Mouse (Mus musculus) brown adipose tissue, adult 24 weeks (tissue): ENCODE results near the gene Sapcd2. TPM values are rescaled to one million over a fixed set of nuclear protein-coding genes. Genes with fewer than 3 reads are reported as not detected.
A peak's percentile ranks its signal among the peaks of the same experiment; 100 is the strongest.

Source experiments
- H3K27ac ChIP-seq: fragments of 200-500 bp; replicated peaks from 2 replicates; pipeline ENCODE4 v1.5.1; 2012; ENCODE audit warnings: low read depth, mild to moderate bottlenecking, low read length
- H3K4me1 ChIP-seq: fragments of 200-500 bp; 2 replicates; pipeline ENCODE4 v1.6.1; 2012; ENCODE audit warnings: low read length, mixed read lengths; ENCODE audit not compliant: control insufficient read depth, insufficient read depth, insufficient read length
- H3K4me3 ChIP-seq: fragments of 200-500 bp; 2 replicates; pipeline ENCODE4 v1.5.1; 2012; ENCODE audit warnings: low read depth, mild to moderate bottlenecking, low read length, moderate library complexity; ENCODE audit not compliant: insufficient read depth
- polyA plus RNA-seq: library from polyadenylated mRNA; stranded (reverse); fragments of >200 nt; gene quantifications from 2 replicates; pipeline ENCODE4 v1.2.4, GENCODE M21; 2012; ENCODE audit not compliant: missing spikeins, insufficient read depth, insufficient read length

The Sapcd2 gene
- polyA plus RNA-seq: not detected in 2 replicates

DNA sequence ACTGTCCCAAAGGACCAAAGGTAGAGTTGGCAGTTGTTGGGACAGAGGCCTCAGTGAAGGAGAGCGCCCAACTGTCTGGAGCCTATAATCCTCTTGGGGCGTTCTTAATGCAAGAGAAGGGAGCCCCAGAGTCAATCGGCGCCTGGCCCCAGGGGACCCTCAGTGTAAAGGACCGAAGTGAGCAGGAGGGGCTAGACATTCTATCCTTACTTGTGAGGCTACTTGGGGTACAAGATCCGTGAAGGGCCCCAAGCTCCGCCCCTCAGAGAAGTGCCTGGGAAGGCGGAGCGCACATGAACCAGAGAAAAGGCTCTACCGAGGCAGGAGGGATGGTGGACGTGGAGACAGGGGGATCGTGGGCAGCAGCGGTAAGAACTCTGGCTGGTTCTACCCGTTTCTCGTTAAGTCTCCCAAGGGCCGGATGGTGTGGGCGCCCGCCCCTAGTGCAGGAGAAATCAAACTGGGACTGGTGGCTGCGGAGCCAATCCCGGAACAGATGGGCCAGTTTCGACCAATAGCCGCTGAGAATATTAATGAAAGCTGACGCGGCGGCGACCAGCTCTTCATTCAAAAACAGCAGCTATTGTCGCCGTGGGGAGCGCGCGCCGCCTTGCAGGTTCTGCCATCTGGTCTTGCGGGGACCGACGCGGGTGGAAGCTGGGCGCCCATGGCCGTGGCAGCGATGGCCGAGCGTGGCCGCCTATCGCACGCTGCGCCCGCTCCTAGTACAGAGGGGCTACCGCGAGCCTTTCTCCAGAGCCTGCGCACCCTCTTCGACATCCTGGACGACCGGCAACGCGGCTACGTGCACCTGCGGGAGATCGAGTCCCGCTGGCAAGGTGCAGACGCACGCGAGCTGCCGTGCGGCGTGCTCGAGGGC is at the start of gene Sapcd2:
TSS of gene Sapcd2 (plus strand) at position 558 of the 880 bp plus-strand sequence.
- Histone ChIP-seq H3K27ac (no peak within 1 kb of the TSS), H3K4me3 (peak within 1 kb of the TSS; percentile 69), H3K4me1 (no peaks in the 10 kb centered on the region)

DNA sequence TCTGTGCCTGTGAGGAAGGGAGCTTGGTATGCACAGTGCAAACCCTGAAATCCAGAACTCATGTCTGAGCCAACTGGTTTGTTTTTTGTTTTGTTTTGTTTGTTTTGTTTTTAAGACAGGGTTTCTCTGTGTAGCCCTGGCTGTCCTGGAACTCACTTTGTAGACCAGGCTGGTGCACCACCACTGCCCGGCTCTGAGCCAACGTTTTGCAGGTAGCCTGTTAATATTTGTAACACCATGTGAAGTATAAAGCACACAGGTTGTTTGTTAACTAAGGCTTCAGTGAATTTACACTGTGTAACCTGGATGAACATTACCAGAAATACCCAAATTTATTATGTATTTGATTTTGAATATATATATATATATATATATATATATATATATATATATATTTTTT is 46.1 kb upstream of the Sapcd2 start:
- Histone ChIP-seq H3K4me3 (no peak overlapping the region), H3K27ac (no peak overlapping the region)

DNA sequence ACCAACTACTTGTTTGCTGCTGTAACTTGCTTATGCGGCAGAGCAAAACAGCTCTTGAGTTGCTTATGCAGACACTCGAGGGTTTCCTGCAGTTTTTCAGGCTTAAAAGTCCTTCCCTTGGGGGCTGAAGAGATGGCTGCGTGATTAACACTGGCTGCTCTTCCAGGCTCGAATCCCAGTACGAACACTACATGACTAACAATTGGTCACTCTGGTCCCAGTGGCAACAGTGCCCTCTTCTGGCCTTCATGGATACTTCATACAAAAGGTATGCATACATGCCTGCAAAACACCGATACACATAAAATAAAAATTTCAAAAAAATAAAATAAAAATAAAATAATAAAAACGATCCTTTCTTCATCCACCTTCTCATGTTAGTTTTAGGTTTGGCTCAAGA is 43.7 kb upstream of the Sapcd2 start:
- Histone ChIP-seq H3K27ac (no peak overlapping the region), H3K4me3 (no peak overlapping the region), H3K4me1 (peaks cover 3% of the 10 kb centered on the region; the same call in 1 of the 2 replicates)

More for the DNA sequence above, 46.1 kb upstream of the Sapcd2 start:
- H3K4me1 ChIP-seq: no peaks in the 10 kb centered on the region

DNA sequence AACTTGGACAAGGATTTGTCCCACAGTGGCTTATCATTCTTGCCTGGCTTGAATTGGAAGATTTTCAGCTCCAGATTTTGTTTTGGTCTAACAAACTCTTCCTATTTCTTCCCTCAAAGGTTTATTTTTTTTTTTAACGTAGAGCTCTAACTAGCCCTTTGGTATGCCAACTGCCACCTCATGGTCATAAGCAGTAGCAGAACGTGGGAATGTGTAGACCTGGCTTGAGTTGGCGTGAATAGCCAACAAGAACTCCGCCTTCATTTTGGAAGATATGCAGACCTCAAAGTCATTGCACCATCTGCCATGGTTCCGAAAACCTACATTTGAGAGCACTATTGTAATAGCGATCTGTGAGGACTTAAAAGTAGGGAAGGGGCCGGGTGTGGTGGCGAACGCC is 40.7 kb upstream of the Sapcd2 start:
- Histone ChIP-seq H3K4me1 (peaks cover 4% of the 10 kb centered on the region; the same call in 1 of the 2 replicates), H3K4me3 (peak overlapping the region; percentile 94), H3K27ac (no peak overlapping the region)

DNA sequence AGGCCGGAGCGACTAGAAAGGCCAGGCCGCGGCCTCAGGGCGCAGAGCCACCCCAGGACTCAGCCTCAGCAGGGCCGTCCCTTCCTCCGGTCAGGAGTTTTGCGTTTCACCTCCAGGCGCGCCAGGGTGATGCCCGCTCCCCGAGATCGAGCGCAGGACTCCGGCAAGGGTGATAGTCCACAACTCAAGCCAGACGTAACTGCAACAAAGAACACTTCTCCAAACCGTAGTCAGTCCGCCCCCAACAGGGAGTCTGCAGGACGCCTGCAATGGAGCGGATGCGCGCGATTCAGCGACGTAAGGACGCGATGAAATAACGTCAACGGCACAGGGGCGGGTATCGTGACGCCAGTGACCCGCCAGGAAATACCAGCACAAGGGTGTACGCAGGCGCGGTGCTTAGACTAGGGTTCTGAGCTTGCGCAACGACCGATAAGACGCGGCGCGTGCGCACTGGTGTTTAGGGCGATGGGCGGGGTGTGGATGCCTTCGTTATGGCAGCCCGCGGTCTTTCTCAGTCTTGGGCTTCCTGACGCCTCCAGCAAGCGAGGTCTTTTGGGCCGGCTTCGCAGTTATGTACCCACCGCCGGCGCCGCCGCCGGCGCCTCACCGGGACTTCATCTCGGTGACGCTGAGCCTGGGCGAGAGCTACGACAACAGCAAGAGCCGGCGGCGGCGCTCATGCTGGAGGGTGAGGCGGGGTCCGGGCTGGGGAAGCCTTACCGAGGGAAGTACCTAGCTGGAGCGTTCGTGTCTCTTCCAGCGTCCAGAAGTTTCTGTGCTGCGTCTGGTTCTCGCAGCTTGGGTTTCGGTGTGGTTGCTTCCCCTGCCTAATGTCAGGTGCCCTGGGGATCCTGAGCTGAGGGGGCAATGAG is 39.6 kb upstream of the Sapcd2 start, which contains the start of gene Man1b1:
TSS of gene Man1b1 (plus strand) at position 53 of the 875 bp plus-strand sequence.
- Histone ChIP-seq H3K4me1 (peaks cover 4% of the 10 kb centered on the region; the same call in 1 of the 2 replicates), H3K4me3 (peak within 1 kb of the TSS; percentile 94), H3K27ac (peak within 1 kb of the TSS; percentile 84)

DNA sequence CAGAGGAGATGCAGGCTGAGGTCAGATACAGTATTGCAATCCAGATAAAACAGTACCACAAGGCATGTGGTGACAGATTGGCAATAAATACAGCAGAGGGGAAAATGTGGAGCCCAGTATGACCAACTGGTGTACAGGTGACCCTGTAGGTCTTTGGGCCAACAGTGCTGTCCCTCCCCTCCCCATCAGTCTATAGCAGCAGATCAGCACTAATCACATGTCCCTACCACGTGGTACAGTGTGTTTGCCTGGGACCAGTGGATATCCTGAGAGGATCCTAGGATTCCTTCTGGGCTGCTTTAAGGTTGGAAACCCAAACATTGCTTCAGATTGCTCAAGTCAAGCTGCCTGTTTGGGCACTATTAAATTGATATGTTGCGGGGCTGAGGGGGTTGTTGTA is 38.6 kb upstream of the Sapcd2 start:
- H3K27ac ChIP-seq: no peak overlapping the region
- H3K4me3 ChIP-seq: peak overlapping the region; percentile 72
- H3K4me1 ChIP-seq: peaks cover 4% of the 10 kb centered on the region; the same call in 1 of the 2 replicates

DNA sequence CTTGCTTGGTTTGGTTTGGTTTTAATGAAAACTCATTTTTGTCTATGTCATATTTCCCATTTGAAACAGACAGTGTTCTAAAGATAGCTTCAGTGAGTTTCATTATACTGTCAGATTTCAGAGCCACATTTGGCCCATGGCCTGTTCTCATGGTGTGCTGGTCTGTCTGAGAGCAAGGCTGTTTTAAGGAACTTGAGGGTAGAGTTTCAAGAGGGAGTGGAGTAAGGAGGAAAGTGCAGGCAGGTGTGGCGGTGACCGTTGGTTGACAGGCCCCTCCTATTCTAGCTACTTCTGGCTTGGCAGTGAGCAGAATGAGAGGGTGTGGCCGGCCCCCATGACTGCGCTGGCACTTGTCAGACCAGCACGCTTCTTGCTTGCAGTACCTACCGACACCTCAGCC is 33.8 kb upstream of the Sapcd2 start:
- Histone ChIP-seq H3K4me1 (peaks cover 3% of the 10 kb centered on the region; the same call in 1 of the 2 replicates), H3K27ac (no peak overlapping the region), H3K4me3 (no peak overlapping the region)

DNA sequence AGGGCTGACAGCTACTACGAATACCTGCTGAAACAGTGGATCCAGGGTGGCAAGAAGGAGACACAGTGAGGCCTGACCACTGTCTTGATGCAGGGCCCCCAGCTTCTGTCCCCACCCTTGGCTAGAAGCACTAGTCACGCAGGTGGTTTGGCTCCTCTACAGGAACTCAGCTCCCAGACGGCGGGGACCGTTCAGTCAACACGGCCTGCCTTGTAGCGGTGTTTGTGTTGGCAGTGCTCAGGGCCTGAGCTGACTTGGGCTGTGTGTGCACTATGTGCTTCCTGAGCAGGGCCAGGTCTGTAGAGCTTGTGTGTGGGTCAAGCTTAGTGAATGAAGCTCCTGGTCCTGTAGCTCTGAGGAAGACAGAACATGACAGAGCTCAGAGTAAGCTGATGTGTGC is 24.0 kb upstream of the Sapcd2 start:
- no peak overlapping the region for H3K27ac ChIP-seq
- H3K4me1 ChIP-seq: no peaks in the 10 kb centered on the region
- H3K4me3 ChIP-seq: no peak overlapping the region

DNA sequence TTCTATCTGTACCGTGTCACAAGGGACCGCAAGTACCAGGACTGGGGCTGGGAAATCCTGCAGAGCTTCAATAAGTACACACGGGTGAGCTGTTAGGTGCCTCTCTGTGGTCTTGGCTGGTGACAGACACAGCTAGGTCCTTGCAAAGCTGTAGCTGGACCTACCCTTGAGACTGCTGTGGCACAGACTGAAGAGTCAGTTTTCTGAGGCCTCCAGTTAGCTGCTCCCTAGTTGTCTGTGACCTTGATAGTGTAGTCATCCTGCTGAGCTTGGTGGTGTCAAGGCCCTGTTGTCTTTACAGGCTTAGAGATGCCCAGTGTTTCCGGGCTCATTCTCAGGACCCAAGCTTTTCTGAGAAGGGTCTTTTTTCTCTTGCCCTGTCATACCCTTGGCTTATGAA is 22.6 kb upstream of the Sapcd2 start:
- Histone ChIP-seq H3K4me1 (no peaks in the 10 kb centered on the region), H3K4me3 (no peak overlapping the region), H3K27ac (no peak overlapping the region)

DNA sequence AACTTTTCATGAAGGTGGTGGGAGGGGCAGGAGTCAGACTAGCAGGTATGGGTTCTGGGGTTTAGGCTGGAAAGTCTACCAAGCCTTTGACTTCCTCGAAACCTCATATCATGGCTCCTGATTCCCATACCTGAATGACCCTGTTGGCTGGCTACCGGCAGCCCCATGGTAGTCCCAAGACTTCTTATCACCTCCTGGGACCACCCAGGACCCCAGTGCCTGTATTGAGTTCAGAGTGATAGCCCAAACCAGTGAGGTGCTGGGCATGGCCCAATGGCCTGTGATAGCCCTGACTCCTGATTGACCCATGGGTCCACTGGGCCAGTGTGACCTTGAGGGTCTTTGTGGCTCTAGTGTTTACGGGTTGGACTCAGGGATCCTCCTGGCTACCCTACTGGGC is 21.4 kb upstream of the Sapcd2 start:
- no peak overlapping the region for H3K27ac ChIP-seq
- no peak overlapping the region for H3K4me3 ChIP-seq
- H3K4me1 ChIP-seq: no peaks in the 10 kb centered on the region

DNA sequence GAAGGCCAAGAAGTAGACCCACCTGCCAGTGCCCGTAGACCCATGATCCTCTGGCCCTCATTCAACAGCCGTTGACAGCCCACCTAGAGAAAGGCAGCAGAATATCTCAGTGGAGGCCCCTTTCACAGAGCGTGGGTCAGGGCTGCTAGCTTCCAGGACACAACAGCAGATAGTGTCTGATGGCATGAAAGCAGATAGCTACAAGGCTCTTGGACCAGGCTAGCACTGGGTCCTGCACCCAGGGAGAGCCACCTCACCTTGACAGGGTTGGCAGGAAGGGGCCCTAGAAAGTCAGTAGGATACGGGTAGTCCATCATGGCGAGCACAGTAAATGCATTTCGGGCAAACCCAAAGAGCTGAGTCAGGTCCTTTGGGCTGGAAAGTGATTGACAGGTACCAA is 17.9 kb upstream of the Sapcd2 start:
- H3K4me1 ChIP-seq: peaks cover 7% of the 10 kb centered on the region
- H3K27ac ChIP-seq: no peak overlapping the region
- H3K4me3 ChIP-seq: no peak overlapping the region

DNA sequence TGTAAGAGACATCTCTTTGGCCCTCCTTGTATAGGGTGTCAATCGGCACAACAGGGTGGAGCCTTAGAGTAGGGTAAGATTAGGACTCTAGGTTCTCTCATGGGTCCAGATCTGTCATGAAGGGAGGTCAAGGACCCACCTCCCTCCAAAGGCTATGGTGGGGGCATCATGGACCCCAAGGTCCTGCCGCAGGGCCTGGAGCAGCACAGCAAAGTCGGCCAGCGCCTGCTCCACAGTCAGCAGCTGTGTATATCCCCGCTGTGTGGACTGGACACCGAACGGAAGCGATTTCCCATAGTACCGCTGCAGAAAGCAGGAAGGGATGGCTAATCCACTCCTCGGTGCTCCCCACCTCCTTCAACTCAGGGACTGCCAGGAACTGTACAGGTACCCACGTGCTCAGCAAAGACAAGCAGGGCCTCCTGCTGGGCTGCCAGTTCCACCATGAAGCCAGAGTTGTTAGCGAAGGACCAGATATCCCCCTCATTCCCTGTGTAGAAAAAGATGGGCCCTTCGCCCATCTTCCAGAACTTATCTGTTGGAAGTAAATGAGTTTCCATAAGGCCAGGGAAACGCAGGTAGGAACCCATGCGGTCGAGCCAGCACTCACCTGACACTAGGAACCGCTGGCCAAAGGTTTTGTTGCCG is 16.6 kb upstream of the Sapcd2 start:
- Histone ChIP-seq H3K27ac (no peak overlapping the region), H3K4me1 (peaks cover 7% of the 10 kb centered on the region), H3K4me3 (peak overlapping the region; percentile 58)

DNA sequence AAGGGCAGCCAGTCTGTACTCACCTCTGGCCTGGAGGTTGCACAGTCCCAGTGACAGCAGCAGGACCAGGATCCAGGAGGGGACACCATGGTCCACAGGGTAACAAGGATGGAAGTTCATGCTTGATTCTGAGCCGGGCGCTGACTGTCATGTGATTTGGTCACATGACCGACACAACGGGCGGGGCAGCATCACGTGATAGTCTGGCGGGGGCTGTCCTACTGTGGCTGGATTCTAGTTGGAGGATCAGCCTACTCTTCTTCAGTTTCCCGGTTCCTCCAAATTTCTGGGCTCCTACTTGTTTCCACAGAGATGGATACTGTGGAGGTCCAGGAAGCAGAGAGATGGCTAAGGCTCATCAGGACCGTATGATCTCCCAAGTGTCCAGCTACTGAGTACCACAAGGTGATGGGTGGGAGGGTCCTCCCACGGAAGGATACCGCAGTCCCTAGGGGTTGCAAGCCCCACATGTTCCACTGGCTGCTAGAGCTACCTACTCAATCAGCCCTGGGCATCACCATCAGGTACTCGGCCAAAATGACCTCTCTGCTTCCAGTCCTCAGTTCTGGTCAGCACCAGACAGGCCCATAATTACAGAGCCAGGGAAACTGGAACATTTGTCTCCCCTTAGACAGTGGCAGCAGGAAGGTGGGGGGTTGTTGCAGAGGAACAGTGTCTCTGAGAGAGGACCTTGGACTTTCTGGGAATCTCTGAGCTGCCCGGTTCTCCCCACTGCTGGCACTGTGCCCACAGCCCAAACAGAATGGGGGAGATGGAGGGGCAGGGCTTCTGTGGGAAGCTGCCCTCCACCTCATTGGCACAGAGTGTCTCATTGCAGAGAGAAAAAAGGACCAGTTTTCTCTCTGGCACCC is 15.7 kb upstream of the Sapcd2 start, which contains the start of gene Dpp7:
TSS of gene Dpp7 (minus strand) at position 152 of the 872 bp plus-strand sequence.
- Histone ChIP-seq H3K27ac (no peak within 1 kb of the TSS), H3K4me3 (peak within 1 kb of the TSS; percentile 58), H3K4me1 (peaks cover 7% of the 10 kb centered on the region)

DNA sequence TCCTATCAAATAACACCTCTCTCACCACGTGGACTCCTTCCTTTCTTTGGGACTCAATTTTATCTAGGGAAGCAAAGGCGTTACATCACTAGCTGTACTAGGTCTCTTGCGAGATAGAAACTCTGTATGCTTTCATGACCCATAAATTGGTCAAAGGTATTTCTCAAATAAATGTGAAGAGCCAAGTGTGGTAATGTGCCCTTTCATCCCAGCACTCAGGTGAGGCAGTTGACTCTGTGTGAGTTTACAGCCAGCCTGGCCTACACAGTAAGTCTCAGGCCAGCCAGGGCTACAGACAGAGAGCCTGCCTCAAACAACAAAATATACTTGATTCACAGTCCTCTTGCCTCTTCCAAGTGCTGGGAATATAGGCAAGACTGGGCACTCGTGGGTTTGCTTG is 12.3 kb upstream of the Sapcd2 start:
- Histone ChIP-seq H3K4me3 (no peak overlapping the region), H3K27ac (no peak overlapping the region), H3K4me1 (peaks cover 10% of the 10 kb centered on the region)
